Mouse (Mus musculus) myocyte (in vitro differentiated cells): ENCODE results near the gene Oxgr1.

Source experiments
- CEBPB ChIP-seq: IDR thresholded peaks from 2 replicates; pipeline ENCODE4 v1.6.1; 2011; ENCODE audit warnings: mild to moderate bottlenecking, moderate library complexity; ENCODE audit not compliant: poor library complexity, insufficient read depth, severe bottlenecking
- E2F4 ChIP-seq: IDR thresholded peaks from one replicate; pipeline ENCODE4 v1.6.1; 2011; ENCODE audit warnings: mild to moderate bottlenecking, control low read depth, moderate library complexity; ENCODE audit not compliant: insufficient read depth
- MAX ChIP-seq: IDR thresholded peaks from one replicate; pipeline ENCODE4 v1.6.1; 2011; ENCODE audit warnings: low read depth, mild to moderate bottlenecking, control low read depth
- MYOD1 ChIP-seq, 3 experiments: IDR thresholded peaks; one replicate each; pipeline ENCODE4 v1.6.1; 2011; ENCODE audit warnings: control low read depth in 2 of 3, low read depth in 2 of 3, mild to moderate bottlenecking in 2 of 3, moderate library complexity in 1 of 3; ENCODE audit not compliant: insufficient read length in 2 of 3, control insufficient read depth in 1 of 3
- MYOG ChIP-seq, 3 experiments: IDR thresholded peaks; one replicate each; pipeline ENCODE4 v1.6.1; 2011; ENCODE audit warnings: control low read depth in 2 of 3, low read depth in 2 of 3, mild to moderate bottlenecking in 2 of 3; ENCODE audit not compliant: insufficient read length in 2 of 3, control insufficient read depth in 1 of 3, insufficient read depth in 1 of 3
- POLR2A ChIP-seq: IDR thresholded peaks from one replicate; pipeline ENCODE4 v1.6.1; 2011; ENCODE audit warnings: low read depth, mild to moderate bottlenecking, control low read depth, moderate library complexity; ENCODE audit not compliant: insufficient read length
- POLR2AphosphoS2 ChIP-seq: IDR thresholded peaks from one replicate; pipeline ENCODE4 v1.6.1; 2011; ENCODE audit warnings: low read depth, control low read depth; ENCODE audit not compliant: insufficient read length
- TCF12 ChIP-seq: IDR thresholded peaks from one replicate; pipeline ENCODE4 v1.6.1; 2011; ENCODE audit warnings: mild to moderate bottlenecking, control low read depth; ENCODE audit not compliant: poor library complexity, insufficient read depth, severe bottlenecking
- USF1 ChIP-seq: IDR thresholded peaks from one replicate; pipeline ENCODE4 v1.6.1; 2011; ENCODE audit warnings: low read depth, mild to moderate bottlenecking, control low read depth, moderate library complexity

- TF ChIP-seq POLR2A (no peak), MAX (no peak), POLR2AphosphoS2 (no peak), CEBPB (no peak), MYOG (IDR thresholded peaks at IDR 0.05; ENCODE audit: control insufficient read depth in 1 of 3, insufficient read depth in 1 of 3, insufficient read length in 2 of 3, low read depth in 2 of 3) (no peak), MYOD1 (IDR thresholded peaks at IDR 0.05; ENCODE audit: control insufficient read depth in 1 of 3, insufficient read length in 2 of 3, low read depth in 2 of 3) (no peak), USF1 (no peak), TCF12 (no peak), E2F4 (no peak)
These were observed at the start of gene Oxgr1 for GRCm38 (mm10) chr14:120042187-120042820.
